Mouse (Mus musculus) CD4-positive, CD25-positive, alpha-beta regulatory T cell, adult 2 months (primary cell): ENCODE measurements at regions not wholly inside any gene's neighbourhood (a gene's known extent, or its start where the extent isn't known, plus 50 kb on each side); places are given as distances from the start of the nearest gene placed in this dataset.

Experiments
- DNase-seq: peaks from one replicate; pipeline ENCODE4 v3.0.0-alpha.2; 2012; ENCODE audit warnings: low read depth, low spot score

GRCm38 (mm10) chr5:148742158-148742835 is 186.8 kb downstream of the Katnal1 start:
- peak; percentile 21 for DNase-seq

- peak; percentile 72 for DNase-seq
These were observed 187.7 kb downstream of the Katnal1 start for GRCm38 (mm10) chr5:148741267-148742004.

GRCm38 (mm10) chr5:148740366-148741266 is 188.0 kb upstream of the Ubl3 start:
- peak; percentile 45 for DNase-seq

GRCm38 (mm10) chr5:148739672-148740071 is 187.1 kb upstream of the Ubl3 start:
- peak; percentile 48 for DNase-seq

GRCm38 (mm10) chr5:148739141-148739540 is 186.6 kb upstream of the Ubl3 start:
- DNase-seq, result peak; percentile 83

- DNase-seq, result no peak
These were observed 177.0 kb upstream of the Ubl3 start for GRCm38 (mm10) chr5:148729541-148729940.

GRCm38 (mm10) chr5:148728492-148728891 is 175.9 kb upstream of the Ubl3 start:
- no peak for DNase-seq

- no peak for DNase-seq
These were observed 173.9 kb upstream of the Ubl3 start for GRCm38 (mm10) chr5:148726442-148726841.

- no peak for DNase-seq
These were observed 171.9 kb upstream of the Ubl3 start for GRCm38 (mm10) chr5:148724470-148724869.

GRCm38 (mm10) chr5:148723677-148724227 is 171.2 kb upstream of the Ubl3 start:
- no peak for DNase-seq

GRCm38 (mm10) chr5:148720604-148721003 is 168.0 kb upstream of the Ubl3 start:
- DNase-seq, result no peak

- DNase-seq, result no peak
These were observed 164.0 kb upstream of the Ubl3 start for GRCm38 (mm10) chr5:148716633-148717032.

GRCm38 (mm10) chr5:148715218-148715991 is 162.8 kb upstream of the Ubl3 start:
- no peak for DNase-seq

- DNase-seq, result peak; percentile 19
These were observed 162.2 kb upstream of the Ubl3 start for GRCm38 (mm10) chr5:148714807-148715206.

- DNase-seq, result no peak
These were observed 161.2 kb upstream of the Ubl3 start for GRCm38 (mm10) chr5:148713796-148714195.

GRCm38 (mm10) chr5:148713039-148713438 is 160.4 kb upstream of the Ubl3 start:
- DNase-seq, result no peak

GRCm38 (mm10) chr5:148711570-148711969 is 159.0 kb upstream of the Ubl3 start:
- DNase-seq, result no peak

- peak; percentile 43 for DNase-seq
These were observed 156.7 kb upstream of the Ubl3 start for GRCm38 (mm10) chr5:148709111-148709771.

- no peak for DNase-seq
These were observed 155.6 kb upstream of the Ubl3 start for GRCm38 (mm10) chr5:148708014-148708741.

GRCm38 (mm10) chr5:148707335-148707734 is 154.7 kb upstream of the Ubl3 start:
- DNase-seq, result no peak
